Mouse (Mus musculus) forebrain, postnatal 0 days (tissue): ENCODE measurements at regions not wholly inside any gene's neighbourhood (a gene's known extent, or its start where the extent isn't known, plus 50 kb on each side); places are given as distances from the start of the nearest gene placed in this dataset.

Experiments
- ATAC-seq: fragments of 200-750 bp; cut with Nextera tagmentation; 2 replicates; pipeline ENCODE4 v1.8.0; 2017; ENCODE audit warnings: mild to moderate bottlenecking, moderate library complexity
- DNase-seq: peaks from one replicate; pipeline ENCODE4 v3.0.0-alpha.2; 2015
- H3K27ac ChIP-seq: fragments of 300-500 bp; sonication (generic); 2 replicates; pipeline ENCODE4 v1.5.1; 2014; ENCODE audit warnings: low read depth, mild to moderate bottlenecking, antibody characterized with exemption, low read length, moderate library complexity, mixed read lengths
- H3K27me3 ChIP-seq: fragments of 300-500 bp; sonication (generic); 2 replicates; pipeline ENCODE4 v1.6.1; 2014; ENCODE audit warnings: mild to moderate bottlenecking, low read length, mixed read lengths; ENCODE audit not compliant: insufficient read depth
- H3K36me3 ChIP-seq: fragments of 300-500 bp; sonication (generic); 2 replicates; pipeline ENCODE4 v1.6.1; 2014; ENCODE audit warnings: mild to moderate bottlenecking, moderate library complexity; ENCODE audit not compliant: insufficient read depth
- H3K4me1 ChIP-seq: fragments of 300-500 bp; sonication (generic); 2 replicates; pipeline ENCODE4 v1.6.1; 2014; ENCODE audit warnings: antibody characterized with exemption; ENCODE audit not compliant: insufficient read depth
- H3K4me2 ChIP-seq: fragments of 300-500 bp; sonication (generic); 2 replicates; pipeline ENCODE4 v1.6.1; 2014; ENCODE audit warnings: low read depth, mild to moderate bottlenecking, moderate library complexity
- H3K4me3 ChIP-seq: fragments of 300-500 bp; sonication (generic); 2 replicates; pipeline ENCODE4 v1.5.1; 2014; ENCODE audit warnings: low read depth, low read length, mixed read lengths
- H3K9ac ChIP-seq: fragments of 300-500 bp; sonication (generic); 2 replicates; pipeline ENCODE4 v1.6.1; 2014; ENCODE audit warnings: mild to moderate bottlenecking
- H3K9me3 ChIP-seq: fragments of 300-500 bp; sonication (generic); 2 replicates; pipeline ENCODE4 v1.6.1; 2016; ENCODE audit warnings: low read length
- CTCF ChIP-seq: sonication (generic); IDR thresholded peaks from 2 replicates; pipeline ENCODE4 v1.5.1; 2016; ENCODE audit warnings: antibody characterized with exemption, control low read depth, low read depth
- WGBS: fragments of 180-500 bp; shearing (Covaris S2); extraction: QIAGEN DNeasy Blood & Tissue Kit; methylation state at CpG from one replicate; pipeline ENCODE4 v1.1.7; 2014; 5-methylcytosine and 5-hydroxymethylcytosine counted together

- 62% methylated on average over 2 of the region's 2 CpGs for WGBS
- Histone ChIP-seq H3K36me3 (no peaks in the 10 kb centered on the region), H3K4me1 (peaks cover 4% of the 10 kb centered on the region; the same call in 1 of the 2 replicates), H3K4me3 (no peak overlapping the region), H3K9me3 (no peaks in the 10 kb centered on the region), H3K4me2 (no peak overlapping the region), H3K27ac (no peak overlapping the region), H3K9ac (no peak overlapping the region), H3K27me3 (no peaks in the 10 kb centered on the region)
- no peak for TF ChIP-seq CTCF
- ATAC-seq (no peak), DNase-seq (no peak)
Observed at GRCm38 (mm10) chr12:10820335-10820734, 330.5 kb downstream of the Kcns3 start.

- whole genome bisulfite sequencing: 33% methylated on average over 2 of the region's 2 CpGs
- no peak overlapping the region for H3K4me2 ChIP-seq
- ATAC-seq (no peak), DNase-seq (no peak)
- no peak for TF ChIP-seq CTCF
- H3K9ac ChIP-seq: no peak overlapping the region
- no peak overlapping the region for H3K4me3 ChIP-seq
- 0 out of 2 replicates have a peak overlapping the region, but pooled peaks have one; percentile 4 for H3K27ac ChIP-seq
- H3K36me3 ChIP-seq: no peaks in the 10 kb centered on the region
- H3K9me3 ChIP-seq: no peaks in the 10 kb centered on the region
- no peaks in the 10 kb centered on the region for H3K27me3 ChIP-seq
- peaks cover 4% of the 10 kb centered on the region; the same call in 1 of the 2 replicates for H3K4me1 ChIP-seq
Observed at GRCm38 (mm10) chr12:10818083-10818482, 332.8 kb downstream of the Kcns3 start.

DNA sequence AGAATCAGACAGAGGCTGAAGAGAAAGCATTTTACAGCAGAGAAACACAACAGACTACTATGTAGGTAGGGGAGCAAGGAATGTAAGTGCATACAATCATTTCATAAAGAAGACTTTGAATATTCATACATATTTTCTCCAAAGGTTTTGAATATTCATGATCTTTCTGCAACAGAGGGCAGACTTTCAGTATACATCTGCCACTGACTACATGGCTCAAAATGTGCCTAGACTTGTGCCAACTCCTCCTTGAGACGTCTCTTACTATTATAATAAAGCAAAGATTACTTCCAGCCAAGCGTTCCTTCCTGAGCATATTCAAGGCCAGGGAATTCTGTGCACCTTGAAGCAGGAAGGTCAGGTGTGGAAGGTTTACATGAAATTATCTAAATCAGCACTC is 333.3 kb downstream of the Kcns3 start:
- H3K27me3 ChIP-seq: no peaks in the 10 kb centered on the region
- ATAC-seq (peak; percentile 83), DNase-seq (peak; percentile 61)
- no peaks in the 10 kb centered on the region for H3K36me3 ChIP-seq
- H3K4me3 ChIP-seq: no peak overlapping the region
- no peak for TF ChIP-seq CTCF
- peaks cover 4% of the 10 kb centered on the region; the same call in 1 of the 2 replicates for H3K4me1 ChIP-seq
- H3K27ac ChIP-seq: 0 out of 2 replicates have a peak overlapping the region, but pooled peaks have one; percentile 29
- H3K9me3 ChIP-seq: no peaks in the 10 kb centered on the region
- H3K9ac ChIP-seq: no peak overlapping the region
- 53% methylated on average over 2 of the region's 2 CpGs for WGBS
- no peak overlapping the region for H3K4me2 ChIP-seq

DNA sequence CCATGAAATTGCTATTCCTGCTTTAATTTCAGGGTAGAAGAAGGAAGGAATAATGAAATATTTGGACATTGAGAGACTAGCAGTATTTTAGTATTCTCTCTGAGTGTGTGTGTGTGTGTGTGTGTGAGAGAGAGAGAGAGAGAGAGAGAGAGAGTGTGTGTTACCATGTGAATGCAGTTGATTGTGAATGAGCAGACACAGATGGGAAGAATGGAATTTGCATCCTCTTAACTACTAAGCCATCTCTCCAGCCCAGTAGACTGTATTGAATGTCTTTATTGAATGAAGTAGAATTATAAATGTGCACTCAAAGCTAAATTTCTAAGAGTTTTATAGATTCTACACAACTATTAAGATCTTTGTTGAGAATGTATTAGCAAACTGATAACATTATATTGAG is 340.3 kb downstream of the Kcns3 start:
- Histone ChIP-seq H3K4me2 (no peak overlapping the region), H3K27me3 (no peaks in the 10 kb centered on the region), H3K36me3 (no peaks in the 10 kb centered on the region), H3K9ac (no peak overlapping the region), H3K9me3 (no peaks in the 10 kb centered on the region), H3K27ac (no peak overlapping the region), H3K4me1 (no peaks in the 10 kb centered on the region; the same call in 1 of the 2 replicates), H3K4me3 (no peak overlapping the region)
- no peak for TF ChIP-seq CTCF
- peak; percentile 23 for DNase-seq
- ATAC-seq: peak; percentile 90

DNA sequence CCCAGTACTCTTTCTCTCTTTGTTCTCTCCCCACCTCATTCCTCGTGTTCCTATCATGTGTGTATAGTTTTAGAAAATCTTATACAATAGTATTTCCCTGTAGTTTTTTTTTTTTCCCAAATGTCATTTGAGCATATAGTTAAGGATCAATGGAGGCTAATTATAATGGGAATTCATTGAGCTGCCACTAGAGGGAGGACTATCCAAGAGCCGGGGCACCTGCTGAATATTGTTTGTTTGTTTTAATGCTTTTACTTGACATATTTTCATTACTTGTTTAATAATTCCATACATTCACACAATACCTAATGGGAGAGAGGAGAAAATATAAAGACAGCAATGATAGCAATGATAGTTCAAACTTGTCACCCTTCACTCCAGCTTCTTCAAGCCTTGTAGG is 346.4 kb downstream of the Kcns3 start:
- Histone ChIP-seq H3K27ac (no peak overlapping the region), H3K4me3 (no peak overlapping the region), H3K4me1 (no peaks in the 10 kb centered on the region), H3K9me3 (no peaks in the 10 kb centered on the region), H3K36me3 (no peaks in the 10 kb centered on the region), H3K27me3 (no peaks in the 10 kb centered on the region), H3K4me2 (no peak overlapping the region), H3K9ac (no peak overlapping the region)
- peak; percentile 50 for TF ChIP-seq CTCF
- DNase-seq: no peak
- 54% methylated on average over 2 of the region's 2 CpGs for WGBS
- ATAC-seq: no peak
